Mouse (Mus musculus): Measurements from ENCODE around the gene Ccdc173. TPM values are rescaled to one million over a fixed set of nuclear protein-coding genes. Genes with fewer than 3 reads are reported as not detected.

The Ccdc173 gene
- polyA plus RNA-seq (2017; shearing (Covaris generic)): 4.0 TPM

GRCm38 (mm10) chr2:69789429-69790069 is at the start of gene Ccdc173, which contains the start of gene Phospho2:
Ccdc173 (minus strand) TSS chr2:69789575.
Phospho2 (plus strand) TSS chr2:69789623.

DNA sequence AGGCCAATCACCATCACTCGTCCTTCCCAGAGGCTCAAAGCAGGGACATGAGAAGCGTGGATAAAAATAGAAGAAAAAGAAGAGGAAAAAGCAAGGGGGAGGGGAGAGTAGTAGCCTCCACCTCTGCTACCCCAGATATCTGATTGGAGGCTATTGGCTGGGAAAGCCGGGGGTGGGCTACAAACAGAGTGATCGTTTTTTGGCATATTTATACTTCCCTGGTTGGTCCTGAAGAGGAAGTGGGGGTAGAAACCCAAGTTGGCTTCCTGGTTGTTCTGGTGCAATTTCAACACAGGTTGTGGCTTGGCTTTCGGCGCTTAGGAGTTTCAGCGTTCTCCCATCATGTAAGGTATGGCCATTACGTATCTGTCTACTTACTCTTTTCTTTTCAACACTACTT is 32.3 kb upstream of the Ccdc173 start, which contains the start of gene Klhl23:
Klhl23 (plus strand) TSS at position 234 of the 400 bp plus-strand sequence.

GRCm38 (mm10) chr2:69722273-69722649 is 67.1 kb downstream of the Ccdc173 start, which contains the start of gene Ppig:
Ppig (plus strand) TSS chr2:69722545.

GRCm38 (mm10) chr2:69712981-69713625 is 76.3 kb downstream of the Ccdc173 start, which contains the start of gene Fastkd1:
Fastkd1 (minus strand) TSS chr2:69713516.

Other genes starting within 250 kb of the Ccdc173 start
- gene Lrp2, start 203.5 kb downstream of the Ccdc173 start, polyA plus RNA-seq (2017; shearing (Covaris generic)): not detected
- gene Bbs5, start 142.4 kb downstream of the Ccdc173 start, polyA plus RNA-seq (2017; shearing (Covaris generic)): 0.73 TPM
- gene Klhl41, start 119.5 kb downstream of the Ccdc173 start, polyA plus RNA-seq (2017; shearing (Covaris generic)): not detected
- gene Fastkd1, start 76.1 kb downstream of the Ccdc173 start, polyA plus RNA-seq (2017; shearing (Covaris generic)): 16.6 TPM
- gene Ppig, start 67.0 kb downstream of the Ccdc173 start, polyA plus RNA-seq (2017; shearing (Covaris generic)): 195 TPM
- gene Phospho2, start within 50 bp of the Ccdc173 start, polyA plus RNA-seq (2017; shearing (Covaris generic)): 33.3 TPM
- gene Klhl23, start 32.4 kb upstream of the Ccdc173 start, polyA plus RNA-seq (2017; shearing (Covaris generic)): 0.20 TPM
- gene Ssb, start 72.0 kb upstream of the Ccdc173 start, polyA plus RNA-seq (2017; shearing (Covaris generic)): 353 TPM
- 40.6 TPM for gene Mettl5, start 96.0 kb upstream of the Ccdc173 start, polyA plus RNA-seq (2017; shearing (Covaris generic))
- 7.5 TPM for gene Ubr3, start 107.7 kb upstream of the Ccdc173 start, polyA plus RNA-seq (2017; shearing (Covaris generic))
- gene Myo3b, start 249.6 kb upstream of the Ccdc173 start, polyA plus RNA-seq (2017; shearing (Covaris generic)): 16.0 TPM